Mouse (Mus musculus): ENCODE results near the gene Vdac1. TPM values are rescaled to one million over a fixed set of nuclear protein-coding genes. Genes with fewer than 3 reads are reported as not detected.

Gene Vdac1
- polyA plus RNA-seq, 1 experiment from 2014 or later: 221 TPM

GRCm38 (mm10) chr11:52419861-52420260 lies 59.2 kb downstream of the Vdac1 start:
- WGBS: 85% methylated on average over 7 of the region's 7 CpGs
- DNase-seq (ENCODE audit: low spot score): no peak

GRCm38 (mm10) chr11:52420296-52421052 lies 59.8 kb downstream of the Vdac1 start:
- H3K4me3 ChIP-seq: no peak overlapping the region
- no peaks in the 10 kb centered on the region for H3K9me3 ChIP-seq (replicated peaks)
- H3K36me3 ChIP-seq: no peaks in the 10 kb centered on the region
- DNase-seq (ENCODE audit: low spot score): no peak
- no peaks in the 10 kb centered on the region for H3K27me3 ChIP-seq (ENCODE audit: low read depth, poor library complexity, severe bottlenecking)
- no peaks in the 10 kb centered on the region for H3K4me1 ChIP-seq
- 86% methylated on average over 12 of the region's 12 CpGs for WGBS
- no peak overlapping the region for H3K27ac ChIP-seq (replicated peaks)

More at GRCm38 (mm10) chr11:52419861-52420260, 59.2 kb downstream of the Vdac1 start:
- H3K9me3 ChIP-seq (replicated peaks): no peaks in the 10 kb centered on the region
- H3K4me1 ChIP-seq: no peaks in the 10 kb centered on the region
- H3K36me3 ChIP-seq: no peaks in the 10 kb centered on the region
- H3K27ac ChIP-seq (replicated peaks): no peak overlapping the region
- H3K4me3 ChIP-seq: no peak overlapping the region
- no peaks in the 10 kb centered on the region for H3K27me3 ChIP-seq (ENCODE audit: low read depth, poor library complexity, severe bottlenecking)

- 42% methylated on average over 12 of the region's 12 CpGs for WGBS
- no peak overlapping the region for H3K4me3 ChIP-seq
- no peaks in the 10 kb centered on the region for H3K36me3 ChIP-seq
- DNase-seq (ENCODE audit: low spot score): peak; percentile 58
- H3K9me3 ChIP-seq (replicated peaks): no peaks in the 10 kb centered on the region
- peaks cover 3% of the 10 kb centered on the region; the same call in 1 of the 2 replicates for H3K4me1 ChIP-seq
- no peaks in the 10 kb centered on the region for H3K27me3 ChIP-seq (ENCODE audit: low read depth, poor library complexity, severe bottlenecking)
- H3K27ac ChIP-seq (replicated peaks): no peak overlapping the region
These were observed 60.6 kb downstream of the Vdac1 start for GRCm38 (mm10) chr11:52421053-52421778.

GRCm38 (mm10) chr11:52429440-52429839 lies 68.8 kb downstream of the Vdac1 start:
- 85% methylated on average over 6 of the region's 6 CpGs for WGBS
- Histone ChIP-seq H3K4me3 (no peak overlapping the region), H3K9me3 (replicated peaks) (no peaks in the 10 kb centered on the region), H3K27me3 (ENCODE audit: low read depth, poor library complexity, severe bottlenecking) (no peaks in the 10 kb centered on the region), H3K36me3 (no peaks in the 10 kb centered on the region), H3K27ac (replicated peaks) (no peak overlapping the region), H3K4me1 (peaks cover 4% of the 10 kb centered on the region; the same call in 1 of the 2 replicates)
- no peak for DNase-seq (ENCODE audit: low spot score)

- no peaks in the 10 kb centered on the region for H3K4me1 ChIP-seq
These were observed 70.9 kb downstream of the Vdac1 start for GRCm38 (mm10) chr11:52431594-52431993.

GRCm38 (mm10) chr11:52432148-52432547 lies 71.5 kb downstream of the Vdac1 start:
- WGBS: 90% methylated on average over 5 of the region's 5 CpGs
- 0 out of 2 replicates have a peak, but pooled peaks cover 3% of the 10 kb centered on the region for H3K4me1 ChIP-seq
- H3K4me3 ChIP-seq: no peak overlapping the region
- H3K27me3 ChIP-seq (ENCODE audit: low read depth, poor library complexity, severe bottlenecking): 0 out of 2 replicates have a peak, but pooled peaks cover 5% of the 10 kb centered on the region
- H3K27ac ChIP-seq (replicated peaks): no peak overlapping the region
- no peaks in the 10 kb centered on the region for H3K9me3 ChIP-seq (replicated peaks)
- H3K36me3 ChIP-seq: no peaks in the 10 kb centered on the region
- no peak for DNase-seq (ENCODE audit: low spot score)

More at GRCm38 (mm10) chr11:52431594-52431993, 70.9 kb downstream of the Vdac1 start:
- H3K27ac ChIP-seq (replicated peaks): no peak overlapping the region
- H3K36me3 ChIP-seq: no peaks in the 10 kb centered on the region
- no peaks in the 10 kb centered on the region for H3K9me3 ChIP-seq (replicated peaks)
- WGBS: 83% methylated on average over 5 of the region's 5 CpGs
- H3K27me3 ChIP-seq (ENCODE audit: low read depth, poor library complexity, severe bottlenecking): 0 out of 2 replicates have a peak, but pooled peaks cover under 1% of the 10 kb centered on the region
- H3K4me3 ChIP-seq: no peak overlapping the region
- DNase-seq (ENCODE audit: low spot score): no peak

- H3K9me3 ChIP-seq (replicated peaks): no peaks in the 10 kb centered on the region
- H3K27me3 ChIP-seq (ENCODE audit: low read depth, poor library complexity, severe bottlenecking): 0 out of 2 replicates have a peak, but pooled peaks cover 5% of the 10 kb centered on the region
- 0 out of 2 replicates have a peak, but pooled peaks cover 3% of the 10 kb centered on the region for H3K4me1 ChIP-seq
- no peak for DNase-seq (ENCODE audit: low spot score)
- H3K27ac ChIP-seq (replicated peaks): no peak overlapping the region
- H3K4me3 ChIP-seq: no peak overlapping the region
- H3K36me3 ChIP-seq: no peaks in the 10 kb centered on the region
- 82% methylated on average over 8 of the region's 8 CpGs for WGBS
These were observed 72.6 kb downstream of the Vdac1 start for GRCm38 (mm10) chr11:52433076-52433796.

- 0 out of 2 replicates have a peak, but pooled peaks cover 3% of the 10 kb centered on the region for H3K4me1 ChIP-seq
- DNase-seq (ENCODE audit: low spot score): no peak
- H3K36me3 ChIP-seq: no peaks in the 10 kb centered on the region
- 67% methylated on average over 2 of the region's 2 CpGs for WGBS
- H3K27ac ChIP-seq (replicated peaks): no peak overlapping the region
- H3K27me3 ChIP-seq (ENCODE audit: low read depth, poor library complexity, severe bottlenecking): 0 out of 2 replicates have a peak, but pooled peaks cover 5% of the 10 kb centered on the region
- H3K9me3 ChIP-seq (replicated peaks): no peaks in the 10 kb centered on the region
- H3K4me3 ChIP-seq: no peak overlapping the region
These were observed 73.1 kb downstream of the Vdac1 start for GRCm38 (mm10) chr11:52433797-52434195.

GRCm38 (mm10) chr11:52435466-52435865 lies 74.8 kb downstream of the Vdac1 start:
- DNase-seq (ENCODE audit: low spot score): no peak

GRCm38 (mm10) chr11:52437123-52437522 lies 76.5 kb downstream of the Vdac1 start:
- H3K36me3 ChIP-seq: no peaks in the 10 kb centered on the region
- 0 out of 2 replicates have a peak, but pooled peaks cover 5% of the 10 kb centered on the region for H3K27me3 ChIP-seq (ENCODE audit: low read depth, poor library complexity, severe bottlenecking)
- H3K4me1 ChIP-seq: peaks cover 11% of the 10 kb centered on the region
- H3K9me3 ChIP-seq (replicated peaks): no peaks in the 10 kb centered on the region
- no peak overlapping the region for H3K27ac ChIP-seq (replicated peaks)
- WGBS: 23% methylated on average over 10 of the region's 10 CpGs
- H3K4me3 ChIP-seq: no peak overlapping the region
- no peak for DNase-seq (ENCODE audit: low spot score)

More at GRCm38 (mm10) chr11:52435466-52435865, 74.8 kb downstream of the Vdac1 start:
- no peaks in the 10 kb centered on the region for H3K36me3 ChIP-seq
- H3K4me3 ChIP-seq: no peak overlapping the region
- no peaks in the 10 kb centered on the region for H3K9me3 ChIP-seq (replicated peaks)
- 0 out of 2 replicates have a peak, but pooled peaks cover 5% of the 10 kb centered on the region for H3K27me3 ChIP-seq (ENCODE audit: low read depth, poor library complexity, severe bottlenecking)
- H3K4me1 ChIP-seq: 0 out of 2 replicates have a peak, but pooled peaks cover 3% of the 10 kb centered on the region
- 91% methylated on average over 5 of the region's 5 CpGs for WGBS
- no peak overlapping the region for H3K27ac ChIP-seq (replicated peaks)
